Mouse (Mus musculus) left cerebral cortex, adult 9 months (tissue): ENCODE measurements around the gene Gfm1.

Source experiments
- DNase-seq, 2 experiments: peaks; one replicate each; pipeline ENCODE4 v3.0.0; 2022; ENCODE audit warnings: low spot score in 2 of 2

Gene Gfm1

DNA sequence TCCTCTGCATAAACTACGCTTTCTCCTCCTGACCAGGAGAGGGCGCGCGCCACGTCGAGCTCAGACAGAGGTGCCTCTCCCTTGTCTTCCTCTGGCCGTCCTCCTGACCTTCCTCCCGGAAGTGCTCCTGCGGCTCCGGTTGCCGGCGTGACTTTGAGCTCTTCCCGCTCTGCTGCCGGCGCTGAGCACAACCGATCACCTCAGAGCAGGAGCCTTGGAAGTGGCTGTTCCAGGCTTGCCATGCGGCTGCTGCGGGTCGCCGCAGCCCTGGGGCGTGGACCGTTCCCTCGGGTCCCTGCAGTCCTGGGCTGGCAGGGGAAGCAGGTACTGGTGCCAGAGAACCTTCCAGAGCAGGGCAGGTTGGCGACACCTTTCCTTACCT, at the start of gene Gfm1:
TSS of gene Gfm1 (plus strand) at position 98 of the 382 bp plus-strand sequence.
- DNase-seq: peak; percentile 70 to 84

DNA sequence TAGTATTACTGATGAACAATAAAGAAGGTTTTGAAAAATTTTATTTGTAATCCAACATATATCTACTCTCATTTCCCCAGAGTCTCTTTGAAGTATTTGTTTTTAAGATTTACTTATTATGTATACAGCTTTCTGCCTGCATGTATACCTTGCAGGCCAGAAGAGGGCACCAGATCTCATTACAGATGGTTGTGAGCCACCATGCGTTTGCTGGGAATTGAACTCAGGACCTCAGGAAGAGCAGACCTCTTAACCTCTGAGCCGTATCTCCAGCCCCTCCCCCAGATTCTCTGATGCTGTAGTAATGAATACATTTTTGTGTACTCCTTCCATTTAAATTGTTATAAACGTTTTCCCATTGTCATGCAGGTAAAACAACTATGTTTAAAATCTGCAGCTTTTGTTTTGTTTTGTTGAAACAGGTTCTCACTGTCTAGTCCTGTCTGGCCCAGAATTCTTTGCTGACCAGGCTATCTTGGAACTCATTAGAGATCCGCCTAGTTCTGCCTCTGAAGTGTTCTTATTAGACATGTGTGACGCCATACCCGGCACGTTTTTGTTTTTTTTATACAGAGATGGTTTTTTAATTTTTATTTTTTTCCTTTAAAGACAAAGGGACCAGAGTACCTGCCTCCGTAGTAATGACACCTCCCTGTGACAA, 428 bp upstream of the Gfm1 start:
- no peak for DNase-seq

DNA sequence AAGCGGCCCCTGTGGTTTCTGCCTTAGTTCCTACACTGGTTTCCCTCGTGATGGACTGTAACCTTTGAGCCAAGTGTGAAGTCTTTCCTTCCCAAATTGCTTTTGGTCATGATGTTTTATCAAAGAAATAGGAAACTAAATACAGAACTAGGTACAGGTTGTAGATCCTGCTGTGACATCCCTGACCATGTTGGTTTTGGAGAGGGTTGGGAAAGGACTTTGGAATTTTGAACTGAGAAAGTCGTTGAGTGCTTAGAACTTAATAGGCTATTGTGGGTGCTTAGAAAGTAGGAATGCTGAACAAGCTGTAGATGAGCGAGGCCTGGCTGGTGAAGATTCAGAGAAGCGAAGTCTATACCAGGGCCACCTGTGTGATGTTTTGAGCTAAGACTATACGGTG, 4.1 kb downstream of the Gfm1 start:
- no peak for DNase-seq

DNA sequence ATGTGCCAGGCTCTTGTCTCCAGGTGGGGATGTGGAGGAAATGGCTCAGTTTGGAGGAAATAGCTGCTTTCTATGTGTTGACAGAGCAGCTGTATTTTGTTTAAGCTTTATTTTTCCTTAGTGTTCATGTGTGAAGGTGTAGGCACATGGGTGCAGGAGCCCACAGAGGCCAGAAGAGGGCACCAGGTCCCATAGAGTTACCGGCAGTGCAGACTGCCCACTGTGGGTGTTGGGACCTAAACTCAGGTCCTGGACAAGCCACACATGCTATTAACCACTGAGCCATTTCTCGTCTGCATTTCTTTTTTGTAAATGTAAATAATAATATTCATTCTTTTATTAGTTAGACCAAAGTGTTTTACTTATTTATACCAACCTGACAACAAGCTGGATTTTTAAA, 17.2 kb downstream of the Gfm1 start:
- DNase-seq: no peak

DNA sequence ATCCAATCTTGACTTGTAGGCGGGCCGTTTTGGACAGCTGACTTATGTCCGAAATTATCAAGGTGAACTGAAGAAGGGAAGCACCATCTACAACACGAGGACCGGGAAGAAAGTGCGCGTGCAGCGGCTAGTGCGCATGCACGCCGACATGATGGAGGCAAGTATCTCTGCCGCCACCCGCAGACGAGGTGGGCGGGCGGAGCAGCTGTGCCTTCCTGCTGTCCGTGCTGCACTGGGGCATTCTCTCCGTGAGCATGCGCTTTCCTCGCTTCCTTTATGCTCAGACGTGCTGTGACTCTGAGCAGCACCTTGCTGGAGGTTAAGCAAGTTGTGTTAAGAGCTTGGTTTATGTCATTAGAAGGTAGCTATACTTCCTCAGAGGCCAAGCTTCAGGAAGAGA, 19.8 kb downstream of the Gfm1 start:
- peak in 1 of 2 experiments; percentile 25 for DNase-seq

DNA sequence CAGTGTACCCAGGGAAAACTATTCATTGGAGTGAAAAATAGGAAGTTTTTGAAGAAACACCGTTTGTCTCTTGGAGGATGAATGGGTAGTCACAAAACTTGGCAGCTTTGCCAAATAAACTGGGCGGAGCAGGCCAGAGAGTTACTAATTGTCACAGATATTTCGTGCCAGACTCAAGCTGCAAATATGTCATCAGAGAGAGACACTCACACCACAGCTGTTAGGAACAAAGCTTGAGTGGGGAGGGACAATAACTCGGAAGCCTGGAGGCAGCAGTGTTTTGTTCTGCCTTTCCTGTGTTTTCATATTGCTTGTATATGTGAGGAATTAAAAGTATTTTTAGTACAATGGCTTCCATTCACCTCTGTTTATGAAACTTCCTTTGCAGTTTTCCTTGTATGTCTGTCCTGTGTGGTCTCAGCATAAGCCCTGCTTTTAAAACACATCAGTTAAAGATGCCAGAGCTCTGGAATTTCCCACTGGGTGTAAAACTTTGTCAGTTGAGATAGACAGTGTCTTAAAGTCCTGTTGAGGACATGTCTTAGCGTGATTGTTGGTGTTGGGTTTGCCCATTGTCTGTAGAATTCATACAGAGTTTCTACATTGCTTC, 20.8 kb downstream of the Gfm1 start:
- DNase-seq: no peak

DNA sequence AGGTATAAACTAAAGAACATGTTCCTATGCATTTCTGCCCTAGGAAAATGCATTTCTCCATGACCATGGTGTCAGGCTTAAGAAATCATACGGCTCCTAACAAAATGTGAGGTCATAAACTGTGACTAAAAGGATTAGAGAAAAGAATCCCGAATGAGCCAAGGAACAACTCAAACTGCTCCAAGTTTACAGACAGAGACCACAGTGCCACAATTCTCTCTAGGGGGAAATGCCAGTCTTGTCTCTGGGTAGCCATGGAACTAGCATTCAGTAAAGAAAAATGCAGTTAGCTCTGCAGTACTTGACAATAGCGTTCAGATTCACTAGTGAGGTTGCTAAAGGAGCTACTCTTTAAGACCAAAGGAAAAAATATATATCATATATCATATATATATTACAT, 30.0 kb downstream of the Gfm1 start:
- no peak for DNase-seq

DNA sequence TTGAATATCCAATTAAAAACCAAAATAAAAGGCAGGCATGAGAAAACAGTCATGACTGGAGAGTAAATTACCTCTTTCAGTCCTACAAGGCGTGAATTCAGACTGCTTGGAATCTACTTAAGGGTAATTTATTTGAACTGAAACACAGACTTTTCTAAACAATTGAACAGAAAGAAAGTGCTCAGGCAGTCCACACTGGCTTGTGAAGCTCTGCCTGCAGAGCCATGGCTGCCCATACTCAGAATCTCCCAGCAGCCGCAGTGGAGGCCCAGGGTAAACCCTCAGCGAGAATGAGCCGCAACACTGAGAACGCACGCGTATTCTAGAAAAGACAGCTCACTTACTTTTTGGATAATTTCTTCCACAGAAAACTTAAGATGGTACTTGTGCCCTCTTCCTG, 32.1 kb downstream of the Gfm1 start:
- no peak for DNase-seq

DNA sequence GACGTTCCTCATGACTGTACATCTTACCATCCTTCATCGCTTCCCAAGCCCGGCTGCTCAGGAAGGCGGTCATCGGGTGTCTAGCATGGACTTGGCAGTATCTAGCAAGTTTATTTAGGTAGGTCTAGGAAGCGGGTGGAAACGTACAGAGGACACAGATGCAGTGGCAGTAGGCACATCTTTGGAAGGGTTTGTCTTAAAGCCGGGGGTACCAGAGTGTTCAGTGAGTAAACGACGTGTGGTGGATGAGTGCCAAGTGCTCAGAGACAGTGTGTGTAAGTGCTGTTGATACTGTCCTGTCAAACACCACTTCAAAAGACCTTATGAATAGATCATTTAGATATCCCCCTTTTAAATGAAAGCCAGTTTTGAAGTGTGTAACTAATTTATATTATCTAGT, 32.7 kb downstream of the Gfm1 start:
- DNase-seq: no peak

DNA sequence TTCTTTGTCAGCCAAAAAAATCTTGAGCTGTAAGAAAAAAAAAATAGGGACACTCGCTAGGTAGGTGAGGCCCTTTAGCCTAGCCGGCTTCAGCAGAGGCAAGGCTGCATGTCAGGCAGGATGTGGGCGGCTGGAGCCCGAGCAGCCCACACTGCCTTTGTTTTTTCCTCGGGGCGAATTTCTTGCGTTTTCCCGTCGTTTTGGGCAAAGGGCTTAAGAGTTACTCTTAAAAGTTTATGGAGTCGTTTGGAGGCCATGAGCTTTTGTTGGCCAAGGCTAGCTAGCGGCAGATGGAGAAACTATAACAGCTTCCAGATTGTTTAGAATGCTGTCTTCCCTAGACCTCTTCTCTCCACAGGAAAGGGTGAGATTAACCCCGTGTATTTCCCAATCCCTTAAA, 33.1 kb downstream of the Gfm1 start:
- DNase-seq: no peak

DNA sequence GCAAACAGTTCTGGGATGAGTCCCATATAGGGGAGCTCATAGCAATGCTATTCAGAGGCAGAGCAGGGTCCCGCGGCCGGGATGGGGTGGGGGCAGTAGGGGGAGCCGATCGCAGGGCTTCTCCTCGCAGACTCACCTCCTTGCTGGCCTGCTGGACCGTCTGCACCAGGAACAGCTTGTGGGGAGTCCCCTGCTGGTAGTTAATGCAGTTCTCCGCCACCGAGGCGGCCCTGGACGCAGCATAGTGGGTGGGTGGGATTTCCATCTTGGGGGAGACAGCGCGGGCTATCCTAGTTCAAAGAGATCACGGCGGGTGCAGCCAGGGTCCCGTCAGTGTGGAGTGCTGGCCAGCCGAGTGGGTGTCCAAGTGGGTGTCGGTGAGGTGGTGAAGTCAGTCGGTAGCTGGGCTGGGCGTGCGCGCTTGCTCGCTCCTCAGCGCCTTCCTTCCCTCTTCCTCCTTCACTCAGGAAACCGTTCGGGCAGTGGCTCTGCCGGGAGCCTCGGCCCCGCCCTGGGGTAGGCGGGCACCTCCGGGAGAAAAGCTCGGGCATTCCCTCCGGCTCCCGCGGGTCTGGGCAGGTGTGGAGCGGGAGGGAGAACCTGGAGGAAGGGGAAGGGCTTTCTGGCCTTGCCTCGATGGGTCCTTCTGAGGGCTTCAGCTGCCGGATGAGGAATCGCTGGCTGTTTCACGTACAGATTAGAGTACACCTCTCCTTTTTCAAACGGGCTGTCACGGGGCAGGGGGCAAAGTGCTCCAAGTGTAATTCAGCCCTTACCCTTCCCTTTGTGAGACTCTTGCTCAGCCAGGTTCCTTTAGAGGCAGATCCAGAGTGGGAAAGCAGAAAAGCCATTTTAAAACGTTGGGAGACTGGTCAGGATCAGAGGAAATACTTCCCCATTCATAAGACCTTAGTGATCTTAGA, 33.8 kb downstream of the Gfm1 start, which contains the start of gene Lxn:
TSS of gene Lxn (minus strand) at position 477 of the 923 bp plus-strand sequence.
- peak in 1 of 2 experiments; percentile 67 for DNase-seq

DNA sequence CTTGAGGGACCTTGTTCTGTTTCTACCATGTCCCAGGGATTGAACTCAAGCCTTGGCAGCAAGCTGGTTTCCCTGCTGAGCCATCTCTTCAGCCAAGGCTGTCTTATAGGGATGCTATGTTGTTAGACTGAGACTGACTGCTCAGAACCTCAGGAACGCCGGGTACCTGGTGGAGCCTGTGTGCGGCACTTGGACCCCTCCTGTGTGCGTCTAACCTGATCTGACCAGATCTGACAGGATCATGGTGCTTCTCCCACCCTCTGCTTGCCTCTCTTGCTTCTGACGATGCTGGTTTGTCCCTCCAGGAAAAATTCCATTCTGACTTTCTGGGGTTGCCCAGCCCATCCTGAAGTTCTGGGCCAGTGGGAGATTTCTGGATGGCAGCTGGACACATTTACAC, 36.7 kb downstream of the Gfm1 start:
- no peak for DNase-seq

DNA sequence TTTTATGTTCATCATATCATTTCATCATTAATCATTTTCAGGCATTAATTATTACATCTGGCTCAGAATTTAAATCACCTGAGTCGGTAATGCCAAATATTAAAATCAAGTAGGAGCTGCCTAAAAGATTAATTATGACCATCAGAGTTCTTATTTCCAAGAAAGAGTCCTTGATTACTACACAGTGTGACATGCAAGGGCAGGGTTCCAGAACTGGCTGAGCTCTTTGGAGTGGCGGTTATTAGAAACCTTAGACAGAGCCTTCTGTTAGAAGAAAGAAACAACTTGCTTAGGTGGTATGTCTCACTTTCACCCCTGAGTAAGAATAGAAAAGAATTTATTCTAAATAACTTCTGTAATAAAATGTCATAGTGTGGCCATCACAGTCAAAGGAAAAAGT, 37.4 kb downstream of the Gfm1 start:
- no peak for DNase-seq

DNA sequence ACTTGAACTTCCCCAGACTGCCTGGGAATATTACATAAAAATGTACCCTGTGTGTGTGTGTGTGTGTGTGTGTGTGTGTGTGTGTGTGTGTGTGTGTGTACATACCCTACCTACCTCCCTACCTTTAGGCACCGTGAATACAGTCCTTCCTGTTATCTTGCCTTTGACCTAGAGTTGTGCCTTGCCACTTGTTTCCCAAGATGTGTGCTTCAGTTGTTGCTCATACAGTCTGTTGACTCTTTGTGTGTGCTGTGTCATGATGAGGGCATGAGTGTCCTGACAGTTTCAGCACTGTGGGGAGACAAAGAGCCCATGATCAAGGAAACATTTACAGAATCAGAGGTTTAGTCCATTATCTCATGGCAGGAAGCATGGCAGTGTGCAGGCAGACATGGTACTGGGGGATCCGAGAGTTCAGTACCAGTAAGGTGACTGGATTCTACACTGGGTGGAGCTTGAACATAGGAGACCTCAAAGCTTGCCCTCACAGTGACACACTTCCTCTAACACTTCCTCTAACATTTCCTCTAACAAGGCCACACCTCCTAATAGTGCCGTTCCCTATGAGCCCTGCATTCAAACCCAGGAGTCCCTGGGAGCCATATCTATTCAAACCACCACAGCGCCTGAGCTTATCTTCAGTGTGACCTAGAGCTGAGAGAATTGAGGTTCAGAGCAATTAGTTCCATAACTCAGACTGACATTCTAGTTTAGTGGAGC, 41.7 kb downstream of the Gfm1 start:
- DNase-seq: no peak

DNA sequence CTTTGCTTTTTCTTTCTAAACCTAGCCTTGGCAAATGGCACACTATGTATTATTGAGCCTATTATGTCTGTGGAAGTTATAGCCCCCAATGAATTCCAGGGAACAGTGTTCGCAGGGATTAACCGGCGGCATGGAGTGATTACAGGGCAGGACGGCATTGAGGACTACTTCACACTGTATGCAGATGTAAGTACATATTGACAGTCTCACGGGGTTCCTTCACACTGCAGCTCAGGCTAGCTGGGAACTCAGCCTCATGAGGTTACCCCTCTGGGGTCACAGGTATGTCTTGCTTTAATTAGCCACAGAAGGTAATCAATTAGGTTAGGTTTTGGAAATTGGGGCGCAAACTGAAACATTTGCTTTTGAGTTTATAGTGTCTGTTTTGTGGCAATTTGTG, 43.5 kb downstream of the Gfm1 start:
- no peak for DNase-seq

DNA sequence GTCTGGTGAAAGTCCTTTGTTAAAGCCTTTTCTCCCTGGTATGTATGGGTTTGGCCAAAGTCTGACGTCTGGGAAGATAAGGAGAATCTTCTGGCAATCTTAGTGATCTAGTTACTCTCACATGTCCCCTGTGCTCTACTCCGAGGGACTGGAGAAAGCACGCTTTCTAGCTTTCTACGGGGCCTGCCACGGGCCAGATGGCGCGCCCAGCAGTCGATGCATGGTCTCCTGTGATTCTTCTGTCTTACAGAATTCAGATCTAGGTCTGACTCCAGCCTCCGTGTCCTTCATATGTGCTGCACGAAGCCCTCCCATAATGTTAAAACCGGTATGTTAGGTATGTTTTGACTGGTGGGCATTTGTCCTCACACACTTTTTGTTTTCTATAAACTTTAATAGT, 49.9 kb downstream of the Gfm1 start:
- DNase-seq: no peak

DNA sequence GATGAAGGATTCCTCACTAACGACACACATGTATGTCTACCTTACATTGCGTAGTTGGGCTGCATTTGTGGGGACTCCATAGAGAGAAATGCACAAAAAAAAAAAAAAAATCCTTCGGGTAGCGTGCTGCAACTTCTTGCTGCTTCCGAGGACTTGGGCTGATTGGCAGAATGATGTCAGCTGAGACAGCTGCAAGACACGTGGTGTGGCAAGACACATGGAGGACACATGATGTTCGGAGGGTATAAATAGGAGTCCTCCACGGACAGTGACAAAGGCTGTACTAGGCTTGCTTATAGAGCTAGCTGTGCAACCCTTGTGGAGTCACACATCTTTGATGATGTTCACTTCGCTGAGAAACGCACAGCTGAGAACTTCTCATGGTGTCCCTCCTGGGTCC, 52.5 kb downstream of the Gfm1 start:
- DNase-seq: no peak

DNA sequence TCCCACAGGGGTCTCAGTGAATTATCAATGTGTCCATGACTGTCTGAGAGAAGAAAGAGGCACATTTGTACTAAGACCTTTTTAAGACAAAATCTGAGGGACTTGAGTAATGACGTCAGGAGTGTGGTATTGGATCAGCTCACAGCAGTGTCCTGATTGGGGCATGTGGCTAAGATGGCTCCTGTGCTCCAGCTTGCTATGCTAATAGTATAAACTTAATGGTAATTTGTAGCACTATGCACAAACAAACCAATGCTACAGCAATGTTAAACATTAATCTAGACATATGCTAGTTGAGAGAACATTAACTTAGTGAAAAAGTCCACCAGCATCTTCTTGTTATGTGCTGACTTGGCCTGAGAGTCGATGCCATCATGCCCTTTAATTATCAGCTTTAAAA, 55.3 kb downstream of the Gfm1 start:
- DNase-seq: no peak

DNA sequence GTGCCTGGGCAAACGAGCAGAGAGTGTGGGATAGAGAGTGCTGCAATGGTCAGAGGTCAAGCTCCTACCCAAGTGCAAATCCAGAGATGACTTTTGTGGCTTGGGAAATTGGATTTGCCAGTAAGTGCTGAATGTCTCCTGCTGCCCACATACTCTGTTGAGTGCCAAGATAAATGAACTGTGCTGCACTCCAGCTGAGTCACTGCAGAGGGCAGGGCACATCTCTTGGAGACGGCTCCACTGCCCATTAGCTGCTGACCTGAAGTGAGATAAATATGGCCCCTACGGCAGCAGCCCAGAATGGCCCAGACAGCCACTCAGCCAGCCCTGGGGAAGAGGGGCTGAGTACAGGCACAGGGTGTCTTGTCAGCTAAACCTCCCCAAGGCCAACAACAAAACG, 60.3 kb downstream of the Gfm1 start:
- no peak for DNase-seq

DNA sequence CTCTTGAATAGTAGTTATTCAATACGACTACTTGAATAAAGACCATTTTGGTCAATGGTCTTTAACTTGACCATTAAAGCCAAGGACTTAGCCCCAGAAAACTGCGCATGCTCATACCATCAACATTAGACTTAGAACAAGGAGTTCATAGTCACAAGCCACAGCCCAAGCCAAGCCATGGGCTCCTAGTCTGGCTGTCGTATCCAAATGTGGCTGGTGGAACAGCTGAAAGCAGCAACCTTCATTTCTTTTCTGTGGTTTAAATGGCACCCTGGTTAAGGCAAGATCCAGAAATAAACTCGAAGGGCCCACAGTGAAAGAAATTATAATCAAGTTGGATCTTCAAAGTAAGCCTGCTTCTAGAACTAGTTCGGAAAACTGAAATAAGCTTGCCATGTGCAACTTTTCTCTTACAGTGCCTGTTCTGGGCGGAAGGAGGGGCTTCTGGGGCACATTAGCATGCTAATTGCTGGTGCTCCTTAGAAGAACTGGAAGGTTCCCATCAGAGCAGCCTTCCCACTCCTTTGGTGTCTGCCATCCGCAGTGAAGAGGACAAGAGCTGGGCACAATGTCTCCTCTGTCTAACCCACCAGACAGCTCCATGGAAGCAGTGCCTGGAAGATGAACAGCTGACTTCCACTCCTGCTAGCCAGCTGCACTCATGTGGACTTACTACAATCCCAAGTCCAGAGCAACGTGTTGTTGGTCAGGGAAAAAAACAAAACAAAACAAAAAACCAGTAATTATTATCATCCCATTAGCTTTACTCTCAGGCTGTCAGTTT, 62.4 kb downstream of the Gfm1 start:
- DNase-seq: peak in 1 of 2 experiments; percentile 7

DNA sequence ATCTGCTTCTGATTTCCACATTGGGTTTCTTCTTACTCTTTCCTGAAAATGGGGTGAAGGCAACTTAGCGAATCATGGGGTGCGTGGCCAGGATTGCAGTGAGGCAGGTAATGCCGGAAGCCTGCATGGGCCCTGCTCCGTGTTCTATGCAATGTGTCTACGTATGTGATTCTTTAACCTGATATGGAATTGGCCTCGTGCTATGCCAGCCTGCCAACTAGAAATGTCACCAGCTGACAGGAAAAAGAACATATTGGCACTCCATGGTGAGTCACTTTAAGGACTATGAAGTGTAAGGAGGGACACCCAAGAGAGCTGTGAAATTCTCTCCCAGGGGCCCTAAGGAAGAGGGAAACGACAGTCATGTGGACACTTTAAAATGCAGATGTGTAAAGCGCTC, 63.2 kb downstream of the Gfm1 start:
- DNase-seq: no peak
